Mouse (Mus musculus): ENCODE results near the gene Sphk1. TPM values are rescaled to one million over a fixed set of nuclear protein-coding genes. Genes with fewer than 3 reads are reported as not detected.

The Sphk1 gene
- total and polyA plus RNA-seq, 3 experiments, result 53.5 to 127 TPM; not detected in 1

DNA sequence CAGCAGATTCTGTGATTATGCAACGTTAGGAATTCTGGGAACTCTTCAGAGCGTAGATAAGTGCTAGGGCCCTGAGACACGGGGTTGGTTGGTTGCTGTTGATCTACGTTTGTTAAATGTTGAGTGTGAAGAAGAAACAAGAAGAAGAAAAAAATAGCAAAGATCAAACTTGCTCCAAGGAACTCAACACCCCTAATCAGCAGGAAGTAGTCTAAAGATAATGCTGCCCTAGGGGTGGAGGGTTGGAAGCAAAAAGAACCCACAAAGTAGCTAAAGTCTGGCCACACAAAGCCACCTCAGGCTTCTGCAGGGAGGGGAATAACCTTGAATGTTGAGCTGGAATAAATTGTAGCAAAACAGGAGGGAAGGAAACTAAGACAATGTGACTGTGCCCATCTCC lies 33.4 kb upstream of the Sphk1 start (continued):
- no peak for TF ChIP-seq E2F4 (IDR thresholded peaks at IDR 0.05; ENCODE audit: borderline replicate concordance, low read depth, low read length)
- 0 out of 2 replicates have a peak, but pooled peaks have one; percentile 69 for TF ChIP-seq JUND (IDR thresholded peaks at IDR 0.05; ENCODE audit: low read depth, low read length)
- peak; percentile 42; the same call in 1 of the 2 replicates for TF ChIP-seq TBP (IDR thresholded peaks at IDR 0.05; ENCODE audit: low read depth, low read length)
- 0 out of 2 replicates have a peak, but pooled peaks have one; percentile 23 for TF ChIP-seq NELFE (IDR thresholded peaks at IDR 0.05; ENCODE audit: low read depth, low read length)
- 0 out of 2 replicates have a peak, but pooled peaks have one; percentile 28 for TF ChIP-seq MEF2A (IDR thresholded peaks at IDR 0.05; ENCODE audit: extremely low read depth, insufficient replicate concordance, low read depth, low read length, poor library complexity, severe bottlenecking)
- peak; percentile 93 to 94 for TF ChIP-seq EP300 (IDR thresholded peaks at IDR 0.05; ENCODE audit: low read depth in 1 of 2, low read length in 2 of 2)
- no peak for TF ChIP-seq TAL1 (IDR thresholded peaks at IDR 0.05; ENCODE audit: low read length)
- TF ChIP-seq CHD1 (IDR thresholded peaks at IDR 0.05; ENCODE audit: low read depth, low read length), result no peak
- TF ChIP-seq SMC3 (IDR thresholded peaks at IDR 0.05; ENCODE audit: low read depth, low read length), result peak; percentile 7; the same call in 1 of the 2 replicates
- peak; percentile 47; the same call in 1 of the 2 replicates for TF ChIP-seq MYB (IDR thresholded peaks at IDR 0.05; ENCODE audit: low read depth, low read length)
- TF ChIP-seq CTCF (IDR thresholded peaks at IDR 0.05 in 2 of 3, conservative IDR thresholded peaks at IDR 0.05 in 1 of 3; ENCODE audit: control insufficient read depth in 1 of 3, insufficient read depth in 1 of 3, low read depth in 2 of 3, low read length in 3 of 3, poor library complexity in 1 of 3, severe bottlenecking in 1 of 3), result no peak
- TF ChIP-seq ETS1 (IDR thresholded peaks at IDR 0.05; ENCODE audit: low read depth, low read length), result peak; percentile 90
- TF ChIP-seq POLR2AphosphoS5 (IDR thresholded peaks at IDR 0.05; ENCODE audit: borderline replicate concordance, low read depth, low read length), result no peak
- TF ChIP-seq GABPA (IDR thresholded peaks at IDR 0.05; ENCODE audit: low read depth, low read length), result no peak
- peak; percentile 67 for TF ChIP-seq HCFC1 (IDR thresholded peaks at IDR 0.05; ENCODE audit: low read depth, low read length)
- TF ChIP-seq KAT2A (conservative IDR thresholded peaks at IDR 0.05; ENCODE audit: low read depth, low read length), result peak; percentile 44
- TF ChIP-seq UBTF (IDR thresholded peaks at IDR 0.05; ENCODE audit: borderline replicate concordance, insufficient read depth, low read depth, low read length), result no peak
- TF ChIP-seq RCOR1 (IDR thresholded peaks at IDR 0.05; ENCODE audit: low read depth, low read length), result peak; percentile 96
- no peak for TF ChIP-seq ELF1 (IDR thresholded peaks at IDR 0.05; ENCODE audit: low read depth, low read length)
- TF ChIP-seq ZNF384 (IDR thresholded peaks at IDR 0.05; ENCODE audit: low read depth, low read length), result peak; percentile 96
- 0 out of 2 replicates have a peak, but pooled peaks have one; percentile 44 for TF ChIP-seq ZKSCAN1 (IDR thresholded peaks at IDR 0.05; ENCODE audit: low read depth, low read length)

DNA sequence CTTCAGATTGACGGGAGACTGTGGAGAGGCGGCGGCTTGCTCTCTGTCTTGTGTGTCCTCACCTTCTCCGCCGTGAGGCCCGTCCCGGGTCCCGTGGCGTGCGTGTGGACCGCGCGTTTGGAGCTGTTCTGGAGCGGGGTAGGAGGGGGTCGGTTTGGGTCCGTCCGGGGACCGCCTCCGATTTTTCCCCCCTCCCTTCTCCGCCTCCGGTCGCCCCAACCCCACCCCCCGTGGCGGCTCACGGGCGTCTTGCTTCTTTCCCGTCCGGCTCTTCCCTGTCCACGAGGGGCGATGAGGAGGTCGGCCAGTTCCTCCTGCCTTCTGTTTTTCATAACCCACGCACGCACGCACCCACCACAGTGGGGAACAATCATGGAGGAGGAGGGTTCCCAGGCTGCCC lies 32.1 kb upstream of the Sphk1 start:
- Histone ChIP-seq H3K9ac (ENCODE audit: control insufficient read depth, low read depth, low read length, poor library complexity, severe bottlenecking) (no peak overlapping the region), H3K36me3 (ENCODE audit: control insufficient read depth in 1 of 2, insufficient read depth in 2 of 2, low read length in 2 of 2) (peaks cover 0 to 20% of the 10 kb centered on the region in 2 experiments; a peak in 2 of 4 replicates), H3K4me1 (ENCODE audit: control insufficient read depth in 1 of 2, insufficient read depth in 2 of 2, low read length in 2 of 2) (peaks cover 15 to 35% of the 10 kb centered on the region in 2 experiments), H3K27me3 (ENCODE audit: control insufficient read depth in 1 of 2, insufficient read depth in 2 of 2, low read length in 2 of 2) (no peaks in the 10 kb centered on the region), H3K79me2 (ENCODE audit: control insufficient read depth, insufficient read depth, low read length, poor library complexity) (no peaks in the 10 kb centered on the region; the same call in 1 of the 2 replicates), H3K4me3 (ENCODE audit: control insufficient read depth in 1 of 2, insufficient read depth in 1 of 2, low read depth in 2 of 2, low read length in 2 of 2) (no peak overlapping the region), H3K9me3 (replicated peaks; ENCODE audit: insufficient read depth, low read length) (no peaks in the 10 kb centered on the region), H3K27ac (ENCODE audit: control insufficient read depth, low read depth, low read length) (no peak overlapping the region)
- DNase-seq (ENCODE audit: low read depth, low spot score), result no peak
- TF ChIP-seq UBTF (IDR thresholded peaks at IDR 0.05; ENCODE audit: borderline replicate concordance, insufficient read depth, low read depth, low read length) (no peak), NRF1 (IDR thresholded peaks at IDR 0.05; ENCODE audit: insufficient read depth, low read depth, low read length, poor library complexity, severe bottlenecking) (no peak), ELF1 (IDR thresholded peaks at IDR 0.05; ENCODE audit: low read depth, low read length) (no peak), NELFE (IDR thresholded peaks at IDR 0.05; ENCODE audit: low read depth, low read length) (no peak), RAD21 (IDR thresholded peaks at IDR 0.05; ENCODE audit: low read depth, low read length) (no peak), ZNF384 (IDR thresholded peaks at IDR 0.05; ENCODE audit: low read depth, low read length) (no peak), ETS1 (IDR thresholded peaks at IDR 0.05; ENCODE audit: low read depth, low read length) (no peak), MEF2A (IDR thresholded peaks at IDR 0.05; ENCODE audit: extremely low read depth, insufficient replicate concordance, low read depth, low read length, poor library complexity, severe bottlenecking) (no peak), BHLHE40 (IDR thresholded peaks at IDR 0.05; ENCODE audit: borderline replicate concordance, low read depth, low read length) (no peak)
